Mouse (Mus musculus) spleen, adult 12 weeks (tissue): ENCODE measurements around the gene St8sia6.
"Not testable (repeated sequence)": the region's sequence is repeated elsewhere in the genome, so short reads cannot be mapped to it uniquely, and the experiment has no call there.

Experiments used
- DNase-seq: peaks from one replicate; pipeline ENCODE4 v3.0.0; 2022; ENCODE audit warnings: low spot score

Gene St8sia6

GRCm38 (mm10) chr2:13793969-13794363 lies at the start of gene St8sia6:
St8sia6 (minus strand) TSS chr2:13794064.
- no peak for DNase-seq

- DNase-seq = no peak
Observed at GRCm38 (mm10) chr2:13836310-13836709, 42.4 kb upstream of the St8sia6 start.

DNA sequence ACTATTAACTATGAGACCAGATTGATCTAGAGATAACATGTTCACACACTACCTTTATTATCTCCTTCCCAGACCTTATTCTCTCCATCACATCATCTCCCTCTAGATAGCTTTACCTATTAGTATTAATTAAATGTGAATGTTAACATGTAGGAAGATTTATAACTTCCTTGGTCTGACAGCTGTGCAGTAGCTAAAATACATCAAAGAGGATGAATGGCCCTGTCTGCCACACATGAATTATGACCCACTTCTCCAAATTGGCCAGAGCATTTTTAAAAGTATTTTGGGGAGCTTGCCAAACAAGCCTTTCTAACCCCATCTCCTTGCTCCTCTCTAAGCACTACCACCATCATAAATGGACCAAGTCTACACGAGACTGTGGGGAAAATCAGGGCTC lies 41.1 kb upstream of the St8sia6 start:
- DNase-seq = no peak

DNA sequence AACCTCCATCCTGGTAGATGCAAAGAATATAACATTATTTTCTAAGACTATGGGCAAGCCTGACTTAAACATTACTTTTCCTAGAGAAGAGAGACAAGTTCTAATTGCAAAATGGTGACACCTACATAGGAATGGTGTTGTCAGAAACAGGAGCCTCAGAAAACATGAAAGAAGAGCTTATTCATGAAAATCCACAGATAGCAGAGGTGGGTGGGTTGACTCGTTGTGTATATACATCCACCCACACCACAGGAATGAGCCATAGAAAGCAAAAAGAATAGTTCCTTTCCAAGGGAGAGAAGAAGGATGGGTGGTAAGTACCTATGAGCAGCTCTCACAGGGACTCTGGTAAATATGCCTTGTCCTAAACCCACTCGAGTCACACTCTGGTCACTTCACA lies 22.8 kb upstream of the St8sia6 start:
- DNase-seq = no peak

DNA sequence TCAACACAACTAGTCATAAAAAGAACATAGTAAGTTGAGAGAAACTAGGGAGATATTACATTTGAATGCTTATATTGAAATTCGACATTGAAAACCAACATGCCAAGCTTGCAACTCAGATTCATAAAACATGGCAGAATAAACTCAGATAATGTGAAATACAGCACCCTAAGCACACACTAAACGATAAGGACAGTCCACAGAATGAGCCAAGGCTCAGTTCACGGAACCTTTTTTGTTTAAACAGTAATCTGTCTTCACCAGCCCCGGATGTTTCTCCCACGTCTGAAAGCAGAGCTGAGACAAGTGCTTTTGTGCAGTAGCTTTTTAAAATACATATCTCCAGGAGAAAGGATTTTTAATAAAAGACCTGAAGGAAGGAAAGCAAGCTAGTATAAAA lies 14.7 kb upstream of the St8sia6 start:
- no peak for DNase-seq

DNA sequence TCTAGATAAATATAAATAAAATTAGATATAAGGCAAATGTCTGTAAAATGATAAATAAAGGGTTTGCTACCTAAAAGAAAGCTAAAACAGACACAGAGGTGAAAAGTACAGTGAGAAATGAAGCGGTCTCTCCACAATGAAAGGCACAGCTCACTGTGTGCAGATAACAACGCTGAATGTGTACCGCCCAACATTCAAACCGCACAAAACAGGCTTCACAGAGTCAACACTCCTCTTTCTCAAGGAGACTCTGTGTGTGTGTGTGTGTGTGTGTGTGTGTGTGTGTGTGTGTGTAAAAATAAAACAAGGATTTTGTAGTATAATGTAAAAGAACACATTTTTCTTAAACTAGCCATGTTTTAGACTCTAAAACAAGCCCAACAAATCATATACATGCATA lies 14.1 kb upstream of the St8sia6 start:
- DNase-seq = no peak

- no peak for DNase-seq
Observed at GRCm38 (mm10) chr2:13806120-13806519, 12.3 kb upstream of the St8sia6 start.

GRCm38 (mm10) chr2:13800639-13801038 lies 6.8 kb upstream of the St8sia6 start:
- DNase-seq = no peak

GRCm38 (mm10) chr2:13794446-13794845 lies 582 bp upstream of the St8sia6 start:
- no peak for DNase-seq

- peak; percentile 30 for DNase-seq
Observed at GRCm38 (mm10) chr2:13793054-13793968, 553 bp downstream of the St8sia6 start.

DNA sequence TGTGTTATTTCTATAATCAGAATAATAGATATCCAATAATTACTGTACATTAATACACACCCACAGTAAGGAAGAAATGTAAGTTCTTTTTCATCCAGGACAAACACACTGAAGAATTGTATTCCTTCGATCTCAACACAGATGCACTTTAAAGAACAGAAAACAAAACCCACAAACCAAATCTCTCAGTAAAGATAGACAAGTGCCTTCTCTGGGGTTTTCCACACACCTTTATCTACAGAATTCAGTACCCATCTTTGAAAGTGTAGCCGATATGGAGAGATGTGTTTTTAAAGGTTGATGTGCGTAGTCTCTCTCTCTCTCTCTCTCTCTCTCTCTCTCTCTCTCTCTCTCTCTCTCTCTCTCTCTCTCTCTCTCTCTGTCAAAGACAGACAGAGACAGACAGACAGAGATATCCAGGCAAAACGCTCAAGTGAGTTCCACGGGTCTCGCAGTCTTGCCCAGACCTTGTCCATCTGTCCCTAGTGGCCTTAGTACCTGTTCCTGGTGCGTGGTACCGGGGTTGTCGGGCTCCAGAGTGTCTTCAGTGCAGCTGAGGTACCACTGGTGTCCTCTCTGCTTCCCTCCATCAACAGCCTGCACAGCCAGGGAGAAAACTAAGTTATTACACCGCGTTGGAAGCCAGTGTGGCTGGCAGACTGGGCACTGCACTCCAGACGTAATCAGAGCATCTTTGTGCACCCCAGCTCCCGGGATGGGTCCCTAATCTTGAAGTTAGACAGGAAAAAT lies 1.4 kb downstream of the St8sia6 start:
- no peak for DNase-seq

DNA sequence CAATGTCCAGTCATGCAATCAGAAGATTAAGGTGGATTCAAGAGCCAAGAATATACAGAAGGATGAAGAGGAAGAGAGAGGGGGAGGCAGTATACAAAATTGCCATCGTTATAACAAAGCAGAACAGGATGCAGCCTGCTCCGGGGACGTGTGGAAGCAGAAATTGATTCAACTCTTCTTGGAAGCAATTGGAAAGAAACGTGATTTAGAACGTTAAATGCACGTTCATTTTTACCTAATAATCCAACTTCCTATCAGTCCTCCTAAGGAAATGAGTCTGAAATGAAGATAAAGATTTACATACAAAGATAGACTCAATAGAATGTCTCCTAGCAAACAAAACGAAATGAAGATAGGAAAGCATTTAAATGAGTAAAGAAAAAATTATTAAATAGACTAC lies 2.3 kb downstream of the St8sia6 start:
- DNase-seq = no peak

- no peak for DNase-seq
Observed at GRCm38 (mm10) chr2:13789365-13789764, 4.5 kb downstream of the St8sia6 start.

DNA sequence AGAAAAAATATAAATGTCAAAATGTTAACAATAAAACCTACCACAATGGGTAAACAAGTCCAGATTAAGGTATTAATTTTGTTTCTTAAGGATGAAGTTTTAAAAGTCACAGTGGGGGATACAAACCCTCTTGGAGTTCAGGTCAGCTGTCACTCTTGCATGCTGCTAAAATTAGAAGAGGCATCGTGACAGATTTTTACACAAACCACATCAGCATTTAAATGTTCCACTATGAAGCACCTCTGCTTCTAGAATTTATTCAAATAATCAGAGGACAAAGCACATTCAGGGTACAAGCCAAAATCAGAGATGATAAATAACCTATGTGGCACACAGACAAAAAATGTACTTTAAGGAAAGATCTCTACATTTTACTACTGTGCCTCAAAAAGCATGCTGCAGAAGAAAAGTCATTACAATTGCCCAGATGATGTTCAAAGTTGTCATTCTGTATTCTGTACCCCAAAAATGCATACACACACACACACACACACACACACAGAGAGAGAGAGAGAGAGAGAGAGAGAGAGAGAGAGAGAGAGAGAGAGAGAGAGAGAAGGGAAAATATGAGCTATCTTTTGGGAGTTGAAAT lies 7.2 kb downstream of the St8sia6 start:
- no peak for DNase-seq

DNA sequence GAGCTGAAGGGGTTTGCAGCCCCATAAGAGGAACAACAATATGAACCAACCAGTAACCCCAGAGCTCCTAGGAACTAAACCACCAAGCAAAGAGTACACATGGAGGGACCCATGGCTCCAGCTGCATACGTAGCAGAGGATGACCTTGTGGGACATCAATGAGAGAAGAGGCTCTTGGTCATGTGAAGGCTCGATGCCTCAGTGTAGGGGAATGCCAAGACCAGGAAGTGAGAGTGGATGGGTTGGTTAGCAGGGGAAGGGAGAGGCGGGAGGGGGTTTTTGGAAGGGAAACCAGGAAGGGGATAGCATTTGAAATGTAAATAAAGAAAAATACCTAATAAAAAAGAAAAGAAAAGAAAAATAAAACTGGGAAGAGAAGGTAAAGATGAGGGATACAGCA lies 7.9 kb downstream of the St8sia6 start:
- DNase-seq = not testable (repeated sequence)

GRCm38 (mm10) chr2:13785247-13785646 lies 8.6 kb downstream of the St8sia6 start:
- DNase-seq = no peak

DNA sequence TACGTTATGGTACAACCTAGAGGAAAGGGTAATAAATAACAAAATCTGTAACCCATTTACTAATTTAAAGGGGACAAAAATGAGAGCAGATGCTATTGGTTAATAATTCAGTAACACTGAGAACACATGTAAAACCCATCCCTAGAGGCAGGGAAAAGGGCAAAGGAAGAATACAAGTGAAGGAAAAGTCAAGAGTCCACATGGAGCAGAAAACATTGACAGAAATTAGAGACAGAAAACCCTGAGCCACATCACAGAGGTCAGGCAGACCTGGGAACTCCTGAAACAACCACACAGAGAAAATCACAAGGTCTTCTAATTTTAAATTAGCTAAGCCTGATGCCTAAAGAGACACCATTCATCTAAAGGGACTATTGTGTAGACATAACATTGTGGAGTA lies 9.4 kb downstream of the St8sia6 start:
- DNase-seq = no peak

DNA sequence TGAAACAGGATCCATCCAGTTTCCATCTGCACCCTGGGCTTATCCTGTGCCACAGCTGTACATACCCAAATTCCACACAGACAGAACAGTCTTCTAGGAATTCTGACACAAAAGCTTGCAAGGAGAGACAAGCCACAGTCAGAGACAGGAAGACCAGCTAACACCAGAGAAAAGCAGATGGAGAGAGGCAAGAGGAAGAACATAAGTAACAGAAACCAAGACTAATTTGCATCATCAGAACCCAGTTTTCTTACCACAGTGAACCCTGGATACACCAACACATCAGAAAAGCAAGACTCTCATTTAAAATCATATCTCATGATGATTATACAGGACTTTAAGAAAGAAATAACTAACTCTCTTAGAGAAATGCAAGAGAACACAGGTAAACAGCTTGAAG lies 16.8 kb downstream of the St8sia6 start:
- DNase-seq = no peak

DNA sequence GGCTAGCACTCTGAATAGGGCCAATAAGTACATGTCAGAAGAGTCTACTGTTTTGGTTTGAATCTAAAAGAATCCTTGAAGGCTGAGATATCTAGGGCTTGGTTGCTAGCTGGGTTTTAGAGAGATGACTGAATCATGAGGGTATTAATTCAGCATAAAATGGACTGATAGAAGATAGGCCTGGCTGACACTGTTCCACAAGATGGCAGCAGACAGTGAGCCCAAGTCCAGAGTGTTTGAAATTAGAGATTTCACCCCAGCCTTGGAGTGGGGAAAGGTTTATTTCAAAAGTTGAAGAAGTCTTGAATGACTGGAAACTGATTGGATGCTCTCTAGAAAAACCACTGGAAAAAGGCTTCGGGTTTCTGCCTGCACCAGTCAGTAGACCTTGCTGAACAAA lies 17.4 kb downstream of the St8sia6 start:
- DNase-seq = no peak

DNA sequence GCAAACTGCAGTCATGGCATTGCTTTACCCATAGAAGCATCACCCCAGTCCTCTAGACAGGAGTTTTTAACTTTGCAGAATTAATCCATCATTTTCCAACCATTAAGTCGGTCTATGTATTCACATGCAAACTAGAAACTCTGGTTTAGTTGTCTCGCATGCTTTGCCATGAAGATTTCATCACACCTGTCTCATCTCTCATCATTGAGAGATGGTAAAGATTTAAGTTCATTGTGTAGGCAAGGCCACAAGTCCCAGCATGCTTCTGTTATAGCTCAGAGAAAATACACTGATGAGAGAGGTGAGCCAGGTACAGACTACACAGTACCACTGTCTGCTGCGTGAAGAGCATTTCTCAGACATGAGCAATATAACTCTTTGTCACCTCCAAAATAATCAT lies 18.8 kb downstream of the St8sia6 start:
- DNase-seq = no peak

DNA sequence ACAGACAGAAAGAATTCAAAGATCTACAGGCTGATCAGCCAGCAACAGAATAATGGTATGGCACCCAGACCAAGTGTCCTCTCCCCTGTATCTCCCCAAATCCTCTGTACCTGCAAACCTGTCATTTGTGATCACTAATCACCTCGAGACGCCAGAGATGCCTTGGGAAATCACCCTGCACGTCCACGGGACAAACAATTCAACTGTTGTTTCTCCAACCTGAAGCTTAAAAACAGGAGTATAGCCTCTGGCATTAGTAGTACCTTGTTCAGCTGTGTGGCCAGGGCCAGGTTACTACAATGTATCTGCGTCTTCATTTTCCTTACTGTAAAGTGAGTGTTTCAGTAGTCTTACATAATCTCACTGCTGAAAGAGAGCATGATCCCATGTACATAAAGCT lies 25.3 kb downstream of the St8sia6 start:
- DNase-seq = no peak

DNA sequence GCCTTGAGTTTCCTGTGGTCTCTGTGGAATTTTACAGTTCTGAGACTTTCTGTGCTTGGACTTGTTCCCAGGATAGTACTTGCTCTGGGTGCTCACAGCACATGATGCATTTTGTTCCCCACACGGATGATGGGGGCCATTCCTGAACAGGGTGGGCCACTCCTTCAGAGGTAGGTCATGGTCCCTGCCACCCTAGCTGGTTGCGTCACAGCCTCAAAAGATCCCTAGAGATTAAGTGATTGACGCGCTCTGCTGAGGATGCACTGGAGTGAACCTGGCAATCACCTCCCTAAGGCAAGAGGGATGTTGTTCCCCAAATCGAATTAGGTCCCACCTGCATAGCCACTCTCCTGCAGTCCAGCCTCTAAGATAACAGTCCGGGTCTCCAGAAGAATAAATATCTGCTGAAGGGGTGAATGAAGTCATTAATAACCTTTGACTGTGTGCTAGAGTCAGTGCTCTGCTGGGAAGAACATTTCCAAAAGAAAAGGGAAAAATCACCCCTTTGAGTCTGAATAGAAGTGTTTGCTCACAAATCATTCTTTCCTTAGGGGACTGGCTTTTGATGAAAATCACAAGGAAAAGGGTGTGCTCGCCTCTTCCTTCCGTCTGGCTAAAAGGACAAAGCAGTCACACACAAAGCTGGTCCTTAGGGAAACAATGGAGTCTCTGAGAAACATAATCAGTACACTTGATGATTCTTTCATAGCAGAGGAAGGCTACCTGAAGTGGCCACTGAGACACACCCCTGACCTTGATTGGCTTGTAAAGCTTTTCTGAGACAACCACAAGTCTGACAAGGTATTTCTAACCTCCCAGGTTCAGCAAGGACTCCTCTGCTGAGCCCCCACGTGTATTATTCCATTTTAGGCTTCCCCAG lies 26.1 kb downstream of the St8sia6 start:
- no peak for DNase-seq
